Mouse (Mus musculus): ENCODE data around the gene Plxnc1.

- no peak for TF ChIP-seq CTCF (IDR thresholded peaks at IDR 0.05; ENCODE audit: low read depth, low read length)
- no peak for TF ChIP-seq POLR2A (IDR thresholded peaks at IDR 0.05; ENCODE audit: insufficient read depth, low read length)
- TF ChIP-seq EP300 (IDR thresholded peaks at IDR 0.05; ENCODE audit: insufficient read depth, low read depth, low read length): no peak
Observed at GRCm38 (mm10) chr10:94944691-94945205, at the start of gene Plxnc1.
